Mouse (Mus musculus) right cerebral cortex, postnatal 4 days (tissue): ENCODE results near the gene Erc2.

Experiments used
- DNase-seq: peaks from one replicate; pipeline ENCODE4 v3.0.0-alpha.2; 2022

Gene Erc2

GRCm38 (mm10) chr14:27953814-27954213 is 331.6 kb downstream of the Erc2 start:
- DNase-seq: no peak

GRCm38 (mm10) chr14:27956801-27957200 is 334.6 kb downstream of the Erc2 start:
- no peak for DNase-seq

- DNase-seq: no peak
These were observed 351.5 kb downstream of the Erc2 start for GRCm38 (mm10) chr14:27973701-27974100.

- DNase-seq: no peak
These were observed 353.4 kb downstream of the Erc2 start for GRCm38 (mm10) chr14:27975661-27976060.

- DNase-seq: no peak
These were observed 362.5 kb downstream of the Erc2 start for GRCm38 (mm10) chr14:27984758-27985157.

- no peak for DNase-seq
These were observed 363.0 kb downstream of the Erc2 start for GRCm38 (mm10) chr14:27985201-27985600.

- no peak for DNase-seq
These were observed 365.2 kb downstream of the Erc2 start for GRCm38 (mm10) chr14:27987422-27987821.

- no peak for DNase-seq
These were observed 376.3 kb downstream of the Erc2 start for GRCm38 (mm10) chr14:27998551-27998950.

GRCm38 (mm10) chr14:28004023-28004422 is 381.8 kb downstream of the Erc2 start:
- DNase-seq: peak; percentile 5

- DNase-seq: peak; percentile 16
These were observed 388.5 kb downstream of the Erc2 start for GRCm38 (mm10) chr14:28010536-28011280.

- peak; percentile 24 for DNase-seq
These were observed 401.0 kb downstream of the Erc2 start for GRCm38 (mm10) chr14:28023199-28023598.

- no peak for DNase-seq
These were observed 408.6 kb downstream of the Erc2 start for GRCm38 (mm10) chr14:28030870-28031269.

GRCm38 (mm10) chr14:28035013-28035412 is 412.8 kb downstream of the Erc2 start:
- no peak for DNase-seq

GRCm38 (mm10) chr14:28043095-28043494 is 420.9 kb downstream of the Erc2 start:
- DNase-seq: no peak

- DNase-seq: no peak
These were observed 429.4 kb downstream of the Erc2 start for GRCm38 (mm10) chr14:28051646-28052045.

GRCm38 (mm10) chr14:28057159-28057884 is 435.1 kb downstream of the Erc2 start:
- DNase-seq: no peak

- peak; percentile 37 for DNase-seq
These were observed 435.9 kb downstream of the Erc2 start for GRCm38 (mm10) chr14:28057885-28058860.

GRCm38 (mm10) chr14:28060891-28061290 is 438.7 kb downstream of the Erc2 start:
- no peak for DNase-seq

GRCm38 (mm10) chr14:28061649-28062375 is 439.6 kb downstream of the Erc2 start:
- DNase-seq: no peak

- DNase-seq: no peak
These were observed 445.8 kb downstream of the Erc2 start for GRCm38 (mm10) chr14:28068021-28068420.

- no peak for DNase-seq
These were observed 447.6 kb downstream of the Erc2 start for GRCm38 (mm10) chr14:28069826-28070225.

- no peak for DNase-seq
These were observed 450.3 kb downstream of the Erc2 start for GRCm38 (mm10) chr14:28072561-28072960.
